Mouse (Mus musculus) stomach, postnatal 0 days (tissue): ENCODE measurements at regions not wholly inside any gene's neighbourhood (a gene's known extent, or its start where the extent isn't known, plus 50 kb on each side); places are given as distances from the start of the nearest gene placed in this dataset.

Source experiments
- CTCF ChIP-seq: IDR thresholded peaks from 2 replicates; pipeline ENCODE4 v1.5.1; 2016; ENCODE audit warnings: antibody characterized with exemption, low read depth, mild to moderate bottlenecking, moderate library complexity
- EP300 ChIP-seq: optimal IDR thresholded peaks from 2 replicates; pipeline ENCODE3; 2016; ENCODE audit warnings: antibody characterized with exemption

DNA sequence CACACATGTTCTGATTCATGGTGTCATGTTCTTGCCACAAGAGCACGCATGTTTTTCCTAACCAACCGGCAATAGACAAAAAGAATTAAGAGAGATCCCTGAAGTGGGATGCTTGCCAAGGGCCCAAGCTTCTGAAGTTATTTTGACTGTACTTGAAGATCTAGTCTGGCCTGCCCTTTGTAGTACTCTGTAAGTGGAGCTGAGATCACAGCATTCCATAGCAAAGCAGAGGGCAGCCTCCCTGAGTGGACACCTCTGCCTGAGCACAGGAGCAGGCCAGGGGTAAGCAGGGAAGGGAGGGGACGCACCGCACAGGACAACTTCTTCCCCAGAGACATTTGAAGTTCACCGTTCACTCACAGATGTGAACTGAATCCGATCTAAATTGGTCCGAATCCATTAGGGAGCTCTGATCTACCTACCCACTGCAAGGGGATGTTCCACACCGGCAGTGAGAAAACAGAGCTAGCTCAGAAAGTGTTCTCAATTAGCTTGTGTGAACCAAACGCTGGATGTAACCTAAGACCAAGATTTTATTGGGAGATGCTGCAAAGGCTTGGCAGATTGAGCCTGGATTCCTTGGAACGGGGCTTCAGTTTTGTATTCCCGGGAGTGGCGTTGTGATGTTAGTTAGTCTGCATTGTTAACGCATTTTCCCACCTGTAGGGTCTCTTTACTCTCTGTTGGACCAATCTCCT is 88.3 kb upstream of the Tspan5 start:
- TF ChIP-seq CTCF (no peak), EP300 (no peak)
